Mouse (Mus musculus) urinary bladder, postnatal 14 days (tissue): ENCODE data around the gene Pik3ap1.

Experiments used
- DNase-seq: peaks from one replicate; pipeline ENCODE4 v3.0.0; 2021; ENCODE audit warnings: low spot score

The Pik3ap1 gene

DNA sequence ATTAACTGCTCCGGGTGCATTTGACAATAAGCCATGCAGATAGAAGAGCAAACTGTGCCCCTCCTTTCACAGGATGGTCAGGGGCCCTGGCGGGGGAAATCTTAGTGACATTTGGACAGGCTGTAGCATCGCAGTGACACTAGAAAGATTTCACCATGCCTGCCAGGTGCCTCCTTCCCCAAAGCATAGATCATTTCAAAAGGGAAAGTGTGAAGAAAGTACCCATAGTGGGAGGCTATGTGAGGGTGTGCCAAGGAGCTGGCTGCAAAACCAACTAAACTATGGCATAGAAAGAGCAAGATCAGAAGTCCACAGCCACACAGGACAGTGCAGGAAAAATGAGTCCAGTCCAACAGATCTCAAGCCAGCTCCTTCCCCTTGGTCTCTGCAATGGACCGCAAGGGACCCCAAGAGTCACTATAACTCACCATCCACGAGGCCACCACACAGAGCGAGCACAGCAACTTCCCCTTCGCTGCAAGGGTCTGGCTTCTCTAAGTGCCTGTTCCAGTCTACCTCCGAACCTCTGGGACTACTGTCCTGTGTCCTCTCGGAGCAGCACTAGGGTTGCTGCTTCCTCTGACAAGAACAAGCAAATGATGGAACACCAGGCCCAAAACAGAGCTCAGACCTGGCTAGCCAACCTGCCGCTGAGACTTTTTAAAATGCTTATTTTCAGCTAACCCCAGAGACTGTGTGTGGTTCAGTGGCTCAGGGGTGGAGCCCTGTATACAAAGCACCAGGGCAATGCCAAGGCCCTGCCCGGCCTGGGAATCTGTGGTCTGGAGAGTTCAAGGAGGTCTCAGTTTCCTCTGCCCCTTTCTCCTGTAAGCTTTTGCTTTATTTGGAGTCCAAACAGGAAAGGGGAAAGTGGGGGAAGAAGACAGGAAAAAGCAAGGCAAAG lies 15.1 kb downstream of the Pik3ap1 start:
- no peak for DNase-seq

DNA sequence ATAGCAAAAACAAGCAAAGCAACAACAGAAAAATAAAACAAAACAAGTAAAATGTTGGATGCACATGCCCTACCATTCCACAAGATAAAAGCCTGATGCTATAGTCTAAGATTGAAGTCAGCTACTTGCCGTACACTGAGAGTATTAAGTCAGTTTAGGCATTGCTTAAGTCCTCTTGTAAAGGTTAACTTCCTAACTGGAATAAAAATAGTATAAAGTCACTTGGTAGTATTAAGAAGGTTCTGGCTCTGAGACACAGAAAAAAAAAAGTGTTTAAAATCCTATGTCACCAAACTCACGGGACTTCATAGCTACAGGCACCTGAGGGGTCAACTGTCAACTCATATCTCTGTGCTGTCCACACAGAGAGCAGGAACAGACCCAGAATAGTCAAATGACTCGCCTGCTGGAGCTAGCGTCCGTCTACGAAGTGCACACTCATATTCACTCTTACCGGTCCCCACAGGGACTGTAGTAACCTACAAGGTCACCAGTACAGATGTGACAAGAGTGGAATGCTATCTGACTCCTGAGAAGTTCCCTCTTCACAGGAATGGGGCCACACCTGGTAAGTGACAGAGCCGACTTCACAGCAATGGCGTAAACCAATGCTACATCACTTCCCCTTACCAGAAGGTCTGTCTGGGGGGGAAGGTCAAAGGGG lies 17.9 kb downstream of the Pik3ap1 start:
- no peak for DNase-seq

DNA sequence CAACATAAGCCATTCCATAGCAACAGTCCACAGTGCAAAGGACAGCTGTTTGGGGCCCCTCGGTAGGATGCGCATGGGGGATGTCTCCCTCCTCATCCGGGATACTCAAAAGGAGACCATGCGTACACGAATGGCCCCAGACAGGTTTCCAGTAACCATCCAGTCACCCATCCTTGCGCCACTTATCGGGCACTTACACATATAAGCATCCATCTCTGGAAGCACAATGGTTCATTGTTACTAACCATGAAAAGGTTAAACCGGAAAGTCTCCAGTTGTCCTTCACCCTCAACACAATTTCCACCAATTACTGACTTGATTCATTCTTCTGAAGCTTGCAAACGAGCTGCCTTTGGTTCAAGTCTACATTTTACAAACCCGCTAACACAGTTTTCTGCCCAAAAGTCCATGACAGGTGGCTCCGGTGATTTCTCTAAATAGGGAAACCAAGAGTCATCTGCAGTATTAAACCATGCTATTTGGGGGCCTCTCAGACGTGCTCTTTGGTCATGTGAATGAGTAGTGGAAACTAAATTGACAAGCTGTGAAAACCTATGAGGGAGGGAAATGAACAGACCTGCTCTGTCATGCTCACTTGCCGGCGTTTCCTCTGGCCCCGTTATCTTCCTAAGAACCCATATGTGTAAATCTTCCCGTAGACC lies 18.6 kb downstream of the Pik3ap1 start:
- no peak for DNase-seq

DNA sequence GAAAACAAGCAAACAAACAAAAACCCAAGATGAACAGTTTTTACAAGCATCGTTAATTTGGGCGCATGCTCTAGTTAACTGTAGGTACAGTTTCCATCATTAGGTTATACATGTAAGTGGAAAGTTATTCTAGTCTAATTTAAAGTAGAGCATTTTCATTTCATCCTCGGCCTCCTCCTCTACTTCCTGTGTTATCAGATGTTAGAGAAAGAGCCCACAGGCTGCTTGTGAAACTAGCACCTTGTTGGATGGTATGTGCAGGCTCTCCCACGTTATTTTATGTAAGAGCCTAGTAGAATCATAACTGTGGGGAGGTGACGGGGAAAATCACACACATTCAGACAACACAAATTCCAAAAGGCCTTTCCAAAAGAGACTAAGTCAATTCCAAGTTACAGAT lies 19.3 kb downstream of the Pik3ap1 start:
- no peak for DNase-seq

DNA sequence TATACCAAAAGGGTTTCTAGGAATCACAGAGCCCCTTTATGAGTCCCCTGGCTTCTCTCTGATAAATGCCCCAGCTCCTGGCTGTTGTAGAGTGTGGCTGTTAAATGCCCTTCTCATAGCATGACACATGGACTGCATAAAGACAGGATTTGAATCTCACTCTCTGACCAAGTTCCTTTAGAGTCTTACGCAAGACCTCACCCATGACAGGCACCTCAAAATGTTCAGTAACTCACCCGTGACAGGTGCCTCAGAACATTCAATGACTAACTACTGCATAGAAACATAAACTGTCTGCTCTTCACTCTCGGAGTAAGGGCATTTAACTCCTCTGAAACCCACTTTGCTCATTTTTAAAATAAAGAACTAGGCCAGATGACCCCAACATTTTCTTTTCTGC lies 20.4 kb downstream of the Pik3ap1 start:
- no peak for DNase-seq

DNA sequence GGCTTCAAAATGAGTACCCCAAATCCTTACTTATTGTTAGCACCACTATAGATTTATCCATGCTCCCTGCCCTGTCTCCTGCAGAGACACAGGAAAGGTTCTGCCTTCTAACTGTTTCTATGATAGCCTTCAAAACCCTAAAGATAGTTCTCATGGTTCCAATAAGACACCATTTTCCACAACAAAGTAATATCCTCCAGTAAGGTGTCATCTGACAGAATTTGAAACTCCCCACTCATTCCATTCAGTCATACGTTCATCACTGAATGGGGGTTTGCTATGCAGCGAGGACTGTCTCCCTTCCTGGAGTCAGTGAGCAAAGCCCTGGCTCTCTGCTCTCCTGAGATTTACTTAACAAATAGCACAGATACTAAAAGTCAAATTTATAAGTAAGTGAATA lies 21.9 kb downstream of the Pik3ap1 start:
- DNase-seq = no peak

DNA sequence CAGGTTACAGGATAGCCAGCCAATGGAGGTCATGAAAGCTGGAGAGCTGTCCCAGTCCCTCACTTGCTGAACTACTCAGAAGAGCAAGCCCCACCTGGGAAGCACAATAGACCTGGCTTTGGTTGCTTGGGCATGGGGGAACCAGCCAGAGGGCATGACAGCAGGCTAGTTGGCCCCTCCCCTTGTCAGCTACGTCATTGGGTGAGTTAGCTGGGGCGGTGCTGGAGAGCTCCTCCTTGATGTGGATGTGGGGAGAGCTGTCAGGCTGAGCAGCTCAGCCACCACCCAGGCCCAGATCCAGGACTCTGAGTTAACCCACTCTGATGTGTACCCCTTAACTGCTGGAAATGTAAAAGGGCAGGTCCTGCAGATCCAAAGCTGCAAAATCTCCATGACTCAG lies 24.4 kb downstream of the Pik3ap1 start:
- DNase-seq = no peak

DNA sequence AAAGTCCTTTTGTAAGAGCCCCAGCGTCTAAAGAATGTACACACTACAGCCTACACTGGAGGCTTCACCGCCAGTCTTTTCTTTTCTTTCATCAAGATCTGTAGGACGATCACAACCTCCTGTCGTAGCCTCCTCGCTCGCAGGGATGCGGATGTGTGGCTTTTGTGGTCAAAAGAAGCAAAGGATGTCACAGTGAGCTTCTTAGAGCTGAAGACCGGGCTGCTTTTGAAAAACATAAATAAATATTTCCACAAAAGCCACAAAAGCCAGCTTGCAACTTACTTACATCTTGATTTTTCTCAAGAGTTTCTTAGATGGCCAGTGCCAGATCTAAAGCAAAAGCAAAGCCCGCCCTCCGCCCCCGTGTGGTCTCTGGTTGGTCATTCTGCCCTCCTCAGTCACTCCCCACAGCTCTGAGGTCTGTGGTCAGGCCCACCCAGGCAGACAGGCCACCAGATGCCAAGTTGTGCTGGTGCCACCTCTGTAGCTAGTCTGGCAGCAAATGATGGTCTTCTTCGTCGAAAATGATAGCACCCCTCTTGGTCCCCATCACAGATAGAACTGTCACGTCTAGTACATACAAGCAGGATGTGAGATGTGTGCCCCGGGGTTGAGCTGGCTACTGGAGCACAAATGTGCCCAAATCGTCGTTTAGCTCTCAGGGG lies 30.5 kb downstream of the Pik3ap1 start:
- DNase-seq = no peak

DNA sequence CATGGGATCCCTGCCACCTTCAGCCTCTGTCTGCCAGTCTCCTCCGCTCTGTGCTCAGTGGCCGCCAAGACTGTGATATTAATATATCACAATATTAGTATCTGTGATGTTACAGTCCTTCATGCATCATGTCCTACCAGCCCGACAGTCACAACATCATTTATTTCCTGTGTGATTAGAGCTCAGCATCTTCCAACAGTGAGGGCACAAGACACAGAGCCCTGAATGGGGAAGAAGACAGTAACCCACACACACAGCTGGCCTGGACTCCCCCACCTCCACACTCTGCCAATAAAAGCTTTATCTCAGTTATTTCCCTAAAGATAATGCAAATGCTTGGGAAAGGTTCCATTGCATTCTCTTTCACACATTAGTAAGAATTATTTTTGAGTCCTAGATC lies 35.3 kb downstream of the Pik3ap1 start:
- no peak for DNase-seq

DNA sequence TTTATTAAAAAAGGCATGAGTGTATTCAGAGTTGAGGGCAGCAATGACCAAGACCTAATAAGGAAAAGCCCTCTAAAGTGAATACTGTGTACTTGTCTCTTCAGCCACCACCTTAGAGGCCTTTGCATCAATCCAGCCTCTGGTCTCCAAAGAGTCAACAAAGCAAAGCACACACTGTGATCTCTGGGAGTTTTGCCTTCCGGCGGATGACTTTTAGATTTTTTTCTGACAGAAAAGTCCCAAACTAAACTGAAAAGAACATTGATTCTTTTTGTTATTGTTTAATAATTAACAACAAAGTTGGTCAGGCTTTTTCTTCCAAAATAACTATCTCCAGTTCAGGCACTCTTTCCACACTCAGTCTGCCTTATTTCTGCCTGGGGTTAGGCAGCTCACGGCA lies 36.7 kb downstream of the Pik3ap1 start:
- no peak for DNase-seq

DNA sequence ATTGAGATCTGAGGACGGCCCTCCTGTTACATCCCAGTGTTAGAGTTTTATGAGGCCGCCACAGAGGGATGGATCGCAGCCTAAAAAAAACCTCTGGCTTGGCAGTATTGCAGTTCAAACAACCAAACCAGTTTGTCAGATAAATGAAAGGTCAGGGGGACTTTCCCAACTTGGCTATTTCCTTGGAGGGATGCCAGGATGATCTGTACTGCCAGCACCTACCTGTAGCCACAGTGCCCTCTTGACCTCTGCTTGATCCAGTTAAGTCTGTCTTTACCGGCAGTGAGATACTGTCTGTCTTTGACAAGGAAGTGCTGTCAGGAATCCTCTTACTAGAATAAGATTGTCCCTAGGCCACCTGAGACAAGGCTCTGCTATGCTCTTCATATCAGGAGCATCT lies 37.6 kb downstream of the Pik3ap1 start:
- DNase-seq = peak; percentile 62

DNA sequence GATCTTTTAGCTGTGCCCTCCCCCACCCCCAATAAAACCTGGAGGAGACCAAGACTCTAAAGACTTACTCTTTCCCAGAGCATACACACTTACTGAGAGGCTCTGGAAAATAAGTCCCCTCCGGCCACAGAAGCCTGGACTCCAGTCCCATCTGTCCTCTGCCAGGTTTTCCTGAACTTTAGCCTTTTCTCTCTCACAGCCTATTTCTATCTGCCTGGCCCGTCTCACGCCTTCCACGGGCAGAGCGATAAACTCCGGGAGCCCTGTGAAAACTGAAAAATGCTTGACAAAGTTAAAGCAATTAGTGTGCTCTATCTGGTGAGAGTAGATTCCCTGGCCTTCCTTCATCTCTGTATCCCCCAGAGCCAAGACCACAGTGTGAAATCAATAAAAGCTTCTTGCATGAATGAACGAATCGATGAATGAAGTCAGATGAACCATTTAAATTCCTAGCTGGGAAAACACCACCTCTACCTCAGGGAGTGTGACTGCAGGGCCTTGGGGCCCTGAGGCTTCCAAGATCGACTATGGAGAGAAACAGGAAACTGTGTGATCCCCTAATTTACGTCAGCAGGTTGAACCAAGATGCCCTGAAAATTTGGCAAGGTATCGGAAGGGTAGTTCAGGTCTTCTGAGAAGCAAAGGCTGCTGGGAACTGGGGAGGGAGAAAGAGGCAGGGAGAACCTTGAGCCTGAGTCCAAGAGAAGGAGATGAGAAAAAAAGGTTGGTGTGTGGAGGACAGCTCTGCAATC lies 38.6 kb downstream of the Pik3ap1 start:
- DNase-seq = no peak

DNA sequence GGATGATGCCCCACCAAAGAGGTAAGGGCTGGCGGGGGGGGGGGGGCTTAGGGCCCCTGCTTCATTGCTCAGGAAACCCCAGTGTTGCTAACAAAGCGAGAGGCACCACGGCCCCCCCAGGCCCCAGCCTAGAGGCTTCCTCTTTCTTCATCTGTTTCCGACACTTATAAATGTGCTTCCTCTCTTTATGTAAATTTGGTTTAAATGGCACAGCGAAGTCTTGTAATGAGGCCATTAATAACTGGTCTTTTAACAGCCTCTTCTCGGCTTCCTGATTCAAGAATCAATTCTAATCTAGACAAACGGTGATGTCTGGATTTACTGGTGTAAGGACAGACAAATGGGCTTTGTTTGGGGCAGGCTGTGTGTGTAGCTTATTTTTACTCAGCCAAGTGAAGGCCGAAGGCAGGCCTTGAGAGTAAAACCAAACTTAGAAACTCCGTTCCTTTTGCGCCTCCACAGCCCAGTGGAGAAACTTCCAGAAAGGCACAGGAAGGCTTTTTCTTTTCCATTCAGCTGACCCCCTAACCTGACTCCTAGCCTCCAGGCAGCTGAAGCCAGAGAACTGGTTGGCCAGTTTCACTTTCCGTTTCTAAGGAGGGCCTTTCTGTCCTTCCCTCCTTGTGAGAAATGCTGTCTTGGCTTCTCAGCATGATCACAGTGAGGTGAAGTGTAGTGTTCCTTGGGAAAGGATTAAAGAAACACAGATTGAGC lies 39.7 kb downstream of the Pik3ap1 start:
- DNase-seq = no peak

DNA sequence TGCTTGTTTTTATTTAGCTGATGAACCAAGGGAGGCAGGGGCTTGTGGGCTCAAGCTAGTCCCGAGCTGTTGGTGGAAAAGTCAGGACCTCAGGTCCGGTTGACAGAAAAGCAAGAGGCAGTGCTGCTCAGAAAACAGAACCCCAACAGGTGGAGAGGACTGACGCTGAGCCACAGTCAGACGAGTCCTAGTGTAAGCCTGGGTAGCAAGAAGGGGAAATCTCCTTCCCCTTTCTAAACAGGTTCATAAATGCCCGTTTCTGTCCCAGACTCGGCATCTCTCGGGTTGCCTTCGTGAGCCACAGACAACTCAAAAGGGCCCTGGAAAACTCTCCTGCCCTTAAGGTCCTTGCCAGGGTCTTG lies 40.3 kb downstream of the Pik3ap1 start:
- no peak for DNase-seq

DNA sequence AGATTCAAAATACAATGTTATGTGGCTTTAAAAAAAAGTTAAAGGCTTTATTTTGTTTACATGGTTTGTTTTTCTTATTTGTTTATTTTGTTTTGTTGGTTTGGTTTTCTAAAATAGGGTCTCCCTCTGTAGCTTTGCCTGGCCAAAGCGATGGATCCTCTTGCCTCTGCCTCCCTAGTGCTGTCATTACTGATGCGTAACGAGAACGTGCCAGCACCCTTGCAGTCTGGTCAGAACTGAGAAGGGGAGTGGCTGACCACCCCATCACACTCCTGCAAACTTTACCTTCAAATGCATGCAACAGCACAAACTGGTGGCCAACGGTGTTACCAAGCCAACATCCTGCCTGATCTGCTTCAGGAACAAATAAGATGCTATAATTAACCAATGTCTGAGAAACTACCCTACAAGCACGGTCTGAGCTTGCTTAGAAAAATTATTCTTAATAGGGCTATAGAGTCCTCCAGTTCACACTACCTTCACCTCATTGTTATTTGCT lies 42.3 kb downstream of the Pik3ap1 start:
- DNase-seq = no peak

DNA sequence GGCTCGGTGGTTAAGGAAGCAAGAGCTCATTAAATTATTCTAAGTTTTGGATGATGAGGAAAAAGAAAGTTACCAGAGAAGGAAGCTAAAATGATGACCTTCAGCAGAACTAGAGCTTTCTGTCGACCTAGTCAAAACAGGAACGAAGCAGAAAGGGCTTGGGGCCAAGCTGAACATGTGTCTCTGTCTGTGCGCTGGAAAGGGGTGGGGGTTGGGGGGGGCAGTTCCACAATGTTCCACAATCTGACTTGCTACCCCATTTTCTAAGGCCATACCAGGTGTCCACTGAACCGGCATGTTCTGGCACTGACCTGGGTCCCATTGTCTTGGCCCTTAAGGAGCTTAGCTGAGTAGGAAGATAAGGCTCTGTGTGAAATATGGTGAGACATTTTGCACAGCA lies 43.2 kb downstream of the Pik3ap1 start:
- no peak for DNase-seq

DNA sequence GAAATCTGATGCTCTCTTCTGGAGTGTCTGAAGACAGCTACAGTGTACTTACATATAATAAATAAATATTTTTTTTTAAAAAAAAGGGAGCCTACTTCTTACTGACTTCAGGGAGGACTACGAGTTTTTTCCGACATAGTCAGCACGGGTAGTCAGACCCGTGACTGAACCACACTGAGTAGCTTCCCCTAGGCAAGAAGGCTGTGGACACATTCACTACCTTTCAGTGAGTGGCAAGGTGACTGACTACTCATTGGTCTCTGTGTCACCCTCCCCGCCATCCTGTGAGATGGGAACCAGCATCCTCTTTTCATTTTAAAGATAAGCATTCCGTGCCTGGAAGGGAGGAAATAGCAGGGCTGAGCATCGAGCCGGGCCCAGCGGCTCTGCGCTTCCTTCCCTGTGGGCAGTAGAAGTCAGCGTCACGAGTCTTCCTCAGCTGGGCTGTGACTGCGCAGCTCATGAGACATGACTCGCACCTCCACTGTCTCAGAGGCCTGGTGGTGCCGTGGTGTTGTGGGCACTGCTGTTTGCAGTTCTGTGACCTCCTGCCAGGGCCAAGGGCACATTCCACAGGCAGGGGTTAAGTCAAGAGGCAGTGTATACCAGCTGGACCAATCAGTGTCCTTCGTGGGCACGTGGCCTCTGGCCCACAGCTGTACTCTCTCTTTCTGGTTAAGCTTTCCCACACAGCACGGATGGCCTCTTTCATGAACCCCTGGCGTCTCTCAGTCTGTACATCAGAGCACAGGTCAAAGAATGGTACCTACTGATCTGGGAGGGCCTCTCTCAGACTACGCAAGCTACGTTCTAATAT lies 45.7 kb downstream of the Pik3ap1 start:
- peak; percentile 9 for DNase-seq

DNA sequence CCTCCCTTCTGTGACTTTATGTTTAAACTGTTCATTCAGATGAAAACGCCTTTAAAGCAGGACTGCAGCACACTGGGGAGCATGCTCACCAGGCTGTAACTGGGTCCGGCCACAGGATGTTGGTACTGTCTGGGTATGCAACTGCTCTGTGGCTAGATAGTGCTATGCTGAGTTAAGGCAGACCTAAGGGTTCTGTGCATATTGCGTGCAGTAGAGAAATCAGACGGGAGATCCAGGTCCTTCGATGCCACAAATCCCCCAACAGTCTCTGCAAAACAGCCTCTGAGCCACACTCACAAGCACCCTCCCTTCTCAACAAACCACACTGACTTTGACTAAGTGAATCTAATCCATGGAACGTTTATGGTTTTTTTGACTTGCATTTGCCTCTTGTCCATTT lies 46.5 kb downstream of the Pik3ap1 start:
- DNase-seq = no peak

DNA sequence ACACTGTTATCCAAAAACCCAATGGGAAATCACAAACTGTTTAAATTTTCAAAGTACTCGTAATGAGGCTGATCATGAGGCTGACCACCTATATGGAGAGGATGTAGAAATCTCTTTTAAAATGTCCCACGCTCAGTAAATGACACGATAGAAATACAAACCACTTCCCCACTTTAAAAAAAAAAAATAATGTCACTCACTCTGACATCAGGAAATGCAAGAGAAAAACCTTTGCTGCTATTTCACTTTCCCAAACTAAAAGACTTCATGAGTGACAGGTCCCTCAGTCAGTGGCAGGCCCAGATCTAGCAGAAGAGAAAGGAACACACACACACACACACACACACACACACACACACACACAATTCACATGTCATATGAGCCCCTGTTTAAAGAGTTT lies 49.2 kb downstream of the Pik3ap1 start:
- DNase-seq = no peak

DNA sequence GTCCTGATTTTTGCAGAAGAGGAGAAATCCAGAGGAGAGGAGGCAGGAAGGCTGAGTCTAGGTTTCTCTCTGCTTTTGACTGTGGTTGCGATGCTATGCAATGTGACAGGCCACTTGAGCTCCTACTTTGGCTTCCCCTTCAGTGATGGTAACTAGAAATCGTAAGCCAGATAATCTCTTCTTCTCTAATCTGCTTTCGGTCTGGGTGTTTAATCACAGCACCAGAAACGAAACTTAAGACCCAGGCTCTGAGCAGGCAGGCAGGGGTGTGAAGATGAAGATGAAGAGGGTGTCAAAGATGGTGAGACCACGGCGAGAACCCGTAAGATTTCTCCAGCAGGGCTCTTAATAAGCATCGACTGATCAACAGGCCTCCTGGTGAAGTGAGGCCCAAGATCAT lies 51.9 kb downstream of the Pik3ap1 start:
- DNase-seq = no peak
